ENCODE assay signal across 27 mouse cellular contexts in genomic region chr2:139932211-139932610, GRCm38 (mm10).
"Had no signal": no experiment of that assay in that cellular context is flagged by ENCODE, and none has a peak within 500 bp of the region (broad histone marks: within the 10 kb centered on the region; RNA-seq: fewer than 3 reads in every experiment).

No protein-coding gene starts in this region.

- H3K9ac ChIP-seq: embryonic facial prominence, embryonic 12.5 days; embryonic facial prominence, embryonic 13.5 days; embryonic facial prominence, embryonic 15.5 days; forebrain, embryonic 12.5 days; forebrain, embryonic 13.5 days; forebrain, embryonic 15.5 days; forebrain, postnatal 0 days had no signal

- H3K9me3 ChIP-seq: embryonic facial prominence, embryonic 12.5 days; embryonic facial prominence, embryonic 13.5 days; embryonic facial prominence, embryonic 15.5 days; forebrain, embryonic 10.5 days; forebrain, embryonic 12.5 days; forebrain, embryonic 13.5 days; forebrain, embryonic 15.5 days; heart, embryonic 10.5 days had no signal

- H3K36me3 ChIP-seq: embryonic facial prominence, embryonic 12.5 days; embryonic facial prominence, embryonic 13.5 days; embryonic facial prominence, embryonic 15.5 days; forebrain, embryonic 10.5 days; forebrain, embryonic 15.5 days; heart, embryonic 10.5 days had no signal

- H3K4me1 ChIP-seq: embryonic facial prominence, embryonic 15.5 days; forebrain, embryonic 10.5 days; forebrain, embryonic 12.5 days; forebrain, embryonic 13.5 days; forebrain, embryonic 15.5 days; heart, embryonic 10.5 days had no signal

- H3K4me2 ChIP-seq: embryonic facial prominence, embryonic 12.5 days; embryonic facial prominence, embryonic 13.5 days; embryonic facial prominence, embryonic 15.5 days; forebrain, embryonic 12.5 days; forebrain, embryonic 13.5 days; forebrain, embryonic 15.5 days had no signal

- DNase-seq: cerebellum, adult 18-20 months; cerebellum, adult 2 months; cerebellum, adult 8-10 months; cerebellum, adult 9-10 months; cerebellum, adult 9-11 months; cerebellum, postnatal 10 days; cerebellum, postnatal 14 days; cerebellum, postnatal 25 days; cerebellum, postnatal 36 days; embryo, embryonic 11 days; forebrain, postnatal 0 days; gastrocnemius, adult 2 months; gastrocnemius, postnatal 10 days; gastrocnemius, postnatal 25 days; heart, adult 18-20 months; heart, adult 2 months had no signal

- H3K27ac ChIP-seq: embryonic facial prominence, embryonic 12.5 days; embryonic facial prominence, embryonic 13.5 days; embryonic facial prominence, embryonic 15.5 days; forebrain, embryonic 10.5 days; forebrain, embryonic 12.5 days; forebrain, embryonic 13.5 days; forebrain, embryonic 15.5 days; gastrocnemius, adult 2 months; heart, adult 2 months; heart, embryonic 10.5 days had no signal

- H3K4me3 ChIP-seq: embryonic facial prominence, embryonic 12.5 days; embryonic facial prominence, embryonic 13.5 days; embryonic facial prominence, embryonic 15.5 days; erythroblast, embryonic 14.5 days; forebrain, embryonic 10.5 days; forebrain, embryonic 12.5 days; forebrain, embryonic 13.5 days; forebrain, embryonic 15.5 days; gastrocnemius, adult 2 months; heart, adult 2 months; heart, embryonic 10.5 days had no signal

- ATAC-seq: forebrain, embryonic 13.5 days; forebrain, embryonic 14.5 days; forebrain, embryonic 15.5 days; forebrain, embryonic 16.5 days; forebrain, postnatal 0 days had no signal

- H3K27me3 ChIP-seq: embryonic facial prominence, embryonic 12.5 days; embryonic facial prominence, embryonic 13.5 days; embryonic facial prominence, embryonic 15.5 days; forebrain, embryonic 12.5 days; forebrain, embryonic 13.5 days; forebrain, embryonic 15.5 days had no signal
